Mouse (Mus musculus): ENCODE data around the gene Rhox3a2.
"Not testable (repeated sequence)": the region's sequence is repeated elsewhere in the genome, so short reads cannot be mapped to it uniquely, and the experiment has no call there.

The Rhox3a2 gene

DNA sequence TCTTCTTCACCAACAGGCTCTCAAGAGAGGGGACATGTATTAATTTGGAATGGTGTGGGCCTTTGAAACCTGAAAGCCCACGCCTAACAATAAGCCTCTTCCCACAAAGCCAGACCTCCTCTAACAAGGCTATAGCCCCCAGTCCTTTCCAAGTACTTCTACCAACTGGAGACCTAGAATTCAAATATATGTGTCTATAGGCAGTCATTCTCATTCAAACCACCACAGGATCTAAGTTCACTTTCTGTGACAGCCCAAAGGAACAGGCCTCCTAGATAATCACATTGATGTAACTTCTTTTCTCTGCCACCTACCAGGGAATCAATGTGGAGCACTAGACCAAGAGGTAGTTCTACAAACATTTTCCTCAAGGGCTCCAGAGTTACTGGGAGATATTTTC is at the start of gene Rhox3a2:
TSS of gene Rhox3a2 (plus strand) at position 301 of the 400 bp plus-strand sequence.
- not testable (repeated sequence) for DNase-seq

DNA sequence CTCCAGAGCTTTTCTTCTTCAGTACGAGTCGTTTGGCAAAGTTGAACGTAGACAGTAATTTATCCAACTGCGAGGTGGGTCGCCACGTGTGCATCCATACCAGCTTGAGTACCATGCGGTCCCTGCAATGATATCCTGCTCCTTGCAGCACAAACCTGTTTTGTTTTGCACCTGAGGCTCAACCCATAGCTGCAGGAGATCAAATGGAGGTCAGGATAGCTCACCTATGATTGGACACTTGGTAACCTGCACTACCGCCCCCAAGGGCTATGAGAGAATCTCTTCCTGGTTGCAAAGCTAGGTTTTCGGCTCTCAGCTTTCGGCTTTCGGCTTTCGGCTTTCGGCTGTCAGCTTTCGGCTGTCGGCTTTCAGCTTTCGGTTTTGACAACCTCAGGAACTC is 10.7 kb downstream of the Rhox3a2 start, which contains the start of gene Rhox4a2:
TSS of gene Rhox4a2 (plus strand) at position 301 of the 400 bp plus-strand sequence.
- DNase-seq: not testable (repeated sequence)

- not testable (repeated sequence) for DNase-seq
Observed at GRCm38 (mm10) chrX:37411767-37412166, 31.9 kb downstream of the Rhox3a2 start, which contains the start of gene Rhox2b. Rhox2b (plus strand) TSS chrX:37412067.

DNA sequence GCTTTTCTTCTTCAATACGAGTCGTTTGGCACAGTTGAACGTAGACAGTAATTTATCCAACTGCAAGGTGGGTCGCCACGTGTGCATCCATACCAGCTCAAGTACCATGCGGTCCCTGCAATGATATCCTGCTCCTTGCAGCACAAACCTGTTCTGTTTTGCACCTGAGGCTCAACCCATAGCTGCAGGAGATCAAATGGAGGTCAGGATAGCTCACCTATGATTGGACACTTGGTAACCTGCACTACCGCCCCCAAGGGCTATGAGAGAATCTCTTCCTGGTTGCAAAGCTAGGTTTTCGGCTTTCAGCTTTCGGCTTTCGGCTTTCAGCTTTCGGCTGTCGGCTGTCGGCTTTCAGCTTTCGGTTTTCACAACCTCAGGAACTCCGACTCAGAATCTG is 52.4 kb downstream of the Rhox3a2 start, which contains the start of gene Rhox4b:
TSS of gene Rhox4b (plus strand) at position 301 of the 400 bp plus-strand sequence.
- not testable (repeated sequence) for DNase-seq
